Mouse (Mus musculus): ENCODE results near the gene Tex36. TPM values are rescaled to one million over a fixed set of nuclear protein-coding genes. Genes with fewer than 3 reads are reported as not detected.
A peak's percentile ranks its signal among the peaks of the same experiment; 100 is the strongest.

Tex36 gene
- total and polyA plus RNA-seq, 2 experiments, result not detected

GRCm38 (mm10) chr7:133623226-133623625 is 21.3 kb upstream of the Tex36 start:
- no peak for DNase-seq (ENCODE audit: extremely low read depth, low read depth, low spot score)

GRCm38 (mm10) chr7:133620721-133621120 is 18.8 kb upstream of the Tex36 start:
- DNase-seq (ENCODE audit: extremely low read depth, low read depth, low spot score), result no peak
- 57% methylated on average over 11 of the region's 11 CpGs for WGBS

More at GRCm38 (mm10) chr7:133623226-133623625, 21.3 kb upstream of the Tex36 start:
- H3K9ac ChIP-seq (ENCODE audit: low read depth, low read length), result no peak overlapping the region
- H3K27ac ChIP-seq (replicated peaks; ENCODE audit: insufficient read depth, low read depth, low read length), result no peak overlapping the region
- H3K27me3 ChIP-seq (ENCODE audit: control insufficient read depth, insufficient read depth, low read length), result no peaks in the 10 kb centered on the region
- no peaks in the 10 kb centered on the region for H3K4me1 ChIP-seq (ENCODE audit: control insufficient read depth, insufficient read depth, low read length)
- H3K79me2 ChIP-seq (ENCODE audit: control insufficient read depth, insufficient read depth, low read length), result no peaks in the 10 kb centered on the region
- whole genome bisulfite sequencing, result 80% methylated on average over 5 of the region's 5 CpGs
- H3K4me3 ChIP-seq (ENCODE audit: insufficient read depth, low read depth, low read length), result no peak overlapping the region
- no peaks in the 10 kb centered on the region for H3K36me3 ChIP-seq (ENCODE audit: control insufficient read depth, insufficient read depth, low read length)
- TF ChIP-seq CTCF (IDR thresholded peaks at IDR 0.05; ENCODE audit: low read depth, low read length), result no peak

DNA sequence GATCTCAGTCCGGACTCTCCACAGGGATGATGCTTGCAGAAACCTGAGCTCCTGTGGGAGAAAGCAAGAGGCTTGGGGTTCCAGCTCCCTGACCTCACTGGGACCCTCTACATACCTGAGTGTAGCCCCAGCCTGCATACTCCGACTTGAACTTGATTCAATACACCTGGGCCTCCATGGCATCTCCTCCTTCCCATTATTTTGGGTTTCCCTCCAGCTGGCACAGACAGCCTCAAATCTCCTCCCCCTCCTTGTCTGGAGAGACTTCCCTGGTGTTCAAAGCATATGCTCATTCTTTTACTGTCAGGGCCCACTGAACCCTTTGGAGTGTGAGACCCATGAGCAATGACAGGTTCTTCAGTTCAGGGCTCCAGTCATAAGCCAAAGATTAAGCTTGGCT is 11.0 kb upstream of the Tex36 start:
- Histone ChIP-seq H3K4me1 (ENCODE audit: control insufficient read depth, insufficient read depth, low read length) (no peaks in the 10 kb centered on the region), H3K79me2 (ENCODE audit: control insufficient read depth, insufficient read depth, low read length) (no peaks in the 10 kb centered on the region), H3K4me3 (ENCODE audit: insufficient read depth, low read depth, low read length) (no peak overlapping the region), H3K36me3 (ENCODE audit: control insufficient read depth, insufficient read depth, low read length) (no peaks in the 10 kb centered on the region), H3K27ac (replicated peaks; ENCODE audit: insufficient read depth, low read depth, low read length) (no peak overlapping the region), H3K27me3 (ENCODE audit: control insufficient read depth, insufficient read depth, low read length) (no peaks in the 10 kb centered on the region), H3K9ac (ENCODE audit: low read depth, low read length) (no peak overlapping the region)
- TF ChIP-seq CTCF (IDR thresholded peaks at IDR 0.05; ENCODE audit: low read depth, low read length) (no peak), POLR2A (IDR thresholded peaks at IDR 0.05; ENCODE audit: extremely low read depth, insufficient read depth, low read length) (no peak)
- no peak for DNase-seq (ENCODE audit: extremely low read depth, low read depth, low spot score)
- 75% methylated on average over 2 of the region's 2 CpGs for WGBS

More at GRCm38 (mm10) chr7:133620721-133621120, 18.8 kb upstream of the Tex36 start:
- Histone ChIP-seq H3K79me2 (ENCODE audit: control insufficient read depth, insufficient read depth, low read length) (no peaks in the 10 kb centered on the region), H3K4me3 (ENCODE audit: insufficient read depth, low read depth, low read length) (no peak overlapping the region), H3K9ac (ENCODE audit: low read depth, low read length) (no peak overlapping the region), H3K4me1 (ENCODE audit: control insufficient read depth, insufficient read depth, low read length) (no peaks in the 10 kb centered on the region), H3K27ac (replicated peaks; ENCODE audit: insufficient read depth, low read depth, low read length) (no peak overlapping the region), H3K27me3 (ENCODE audit: control insufficient read depth, insufficient read depth, low read length) (no peaks in the 10 kb centered on the region), H3K36me3 (ENCODE audit: control insufficient read depth, insufficient read depth, low read length) (no peaks in the 10 kb centered on the region)
- TF ChIP-seq CTCF (IDR thresholded peaks at IDR 0.05; ENCODE audit: low read depth, low read length) (peak; percentile 22; the same call in 1 of the 2 replicates), POLR2A (IDR thresholded peaks at IDR 0.05; ENCODE audit: extremely low read depth, insufficient read depth, low read length) (no peak)

- H3K4me1 ChIP-seq (ENCODE audit: control insufficient read depth, insufficient read depth, low read length), result no peaks in the 10 kb centered on the region
- WGBS, result 82% methylated on average over 8 of the region's 8 CpGs
Measured at GRCm38 (mm10) chr7:133609585-133609984, 7.6 kb upstream of the Tex36 start.

DNA sequence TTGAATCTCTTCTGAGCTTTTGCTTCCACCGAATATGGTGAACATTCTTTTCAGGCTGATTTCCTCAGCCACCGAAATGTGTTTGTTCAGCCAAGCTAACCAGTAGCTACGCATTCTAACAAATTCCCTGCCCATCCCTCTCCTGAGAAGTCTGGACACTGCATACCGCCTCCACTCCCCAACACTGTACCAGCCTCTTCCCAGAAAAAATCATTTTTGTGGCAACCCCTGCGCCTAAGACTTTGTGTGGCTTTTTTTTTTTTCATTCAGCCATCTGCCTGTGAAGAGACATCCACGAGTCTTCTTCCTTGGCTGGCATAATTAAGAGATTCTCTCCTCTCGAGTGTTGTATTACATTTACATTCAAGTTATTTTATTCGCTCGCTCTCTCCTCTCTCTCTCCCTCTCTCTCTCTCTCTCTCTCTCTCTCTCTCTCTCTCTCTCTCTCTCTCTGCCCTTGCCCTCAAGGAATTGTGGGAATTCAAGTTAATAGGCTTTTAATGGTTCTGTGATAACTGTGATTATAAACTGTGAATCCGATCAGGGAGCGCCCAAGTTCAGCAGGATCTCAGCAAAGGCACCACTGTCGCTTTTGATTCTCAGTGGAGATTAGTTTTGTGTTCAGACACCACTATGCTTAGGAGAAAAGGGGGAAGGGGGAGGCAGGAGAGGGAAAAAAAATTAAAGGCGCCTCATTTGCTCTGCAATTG is 6.8 kb upstream of the Tex36 start:
- H3K4me1 ChIP-seq (ENCODE audit: control insufficient read depth, insufficient read depth, low read length), result no peaks in the 10 kb centered on the region
- DNase-seq (ENCODE audit: extremely low read depth, low read depth, low spot score), result no peak
- H3K27ac ChIP-seq (replicated peaks; ENCODE audit: insufficient read depth, low read depth, low read length), result no peak overlapping the region
- H3K27me3 ChIP-seq (ENCODE audit: control insufficient read depth, insufficient read depth, low read length), result no peaks in the 10 kb centered on the region; the same call in 1 of the 2 replicates
- H3K9ac ChIP-seq (ENCODE audit: low read depth, low read length), result no peak overlapping the region
- no peak overlapping the region for H3K4me3 ChIP-seq (ENCODE audit: insufficient read depth, low read depth, low read length)
- WGBS, result 75% methylated on average over 13 of the region's 13 CpGs
- H3K79me2 ChIP-seq (ENCODE audit: control insufficient read depth, insufficient read depth, low read length), result no peaks in the 10 kb centered on the region
- TF ChIP-seq CTCF (IDR thresholded peaks at IDR 0.05; ENCODE audit: low read depth, low read length) (no peak), POLR2A (IDR thresholded peaks at IDR 0.05; ENCODE audit: extremely low read depth, insufficient read depth, low read length) (no peak)
- no peaks in the 10 kb centered on the region for H3K36me3 ChIP-seq (ENCODE audit: control insufficient read depth, insufficient read depth, low read length)

More at GRCm38 (mm10) chr7:133609585-133609984, 7.6 kb upstream of the Tex36 start:
- Histone ChIP-seq H3K27me3 (ENCODE audit: control insufficient read depth, insufficient read depth, low read length) (no peaks in the 10 kb centered on the region; the same call in 1 of the 2 replicates), H3K27ac (replicated peaks; ENCODE audit: insufficient read depth, low read depth, low read length) (no peak overlapping the region), H3K79me2 (ENCODE audit: control insufficient read depth, insufficient read depth, low read length) (no peaks in the 10 kb centered on the region), H3K9ac (ENCODE audit: low read depth, low read length) (no peak overlapping the region), H3K4me3 (ENCODE audit: insufficient read depth, low read depth, low read length) (no peak overlapping the region), H3K36me3 (ENCODE audit: control insufficient read depth, insufficient read depth, low read length) (no peaks in the 10 kb centered on the region)
- TF ChIP-seq POLR2A (IDR thresholded peaks at IDR 0.05; ENCODE audit: extremely low read depth, insufficient read depth, low read length) (no peak), CTCF (IDR thresholded peaks at IDR 0.05; ENCODE audit: low read depth, low read length) (no peak)
- DNase-seq (ENCODE audit: extremely low read depth, low read depth, low spot score), result peak; percentile 17

Measured in liver, adult 2 months (tissue).